Mouse (Mus musculus) stomach, embryonic 16.5 days (tissue): Measurements from ENCODE around the gene Amh. TPM values are rescaled to one million over a fixed set of nuclear protein-coding genes. Genes with fewer than 3 reads are reported as not detected.

ENCODE experiments used
- ATAC-seq: fragments of 200-750 bp; cut with Nextera tagmentation; 2 replicates; pipeline ENCODE4 v1.8.0; 2017; ENCODE audit warnings: moderate number of reproducible peaks, moderate TSS enrichment; ENCODE audit not compliant: insufficient read depth, low FRiP score
- H3K27ac ChIP-seq: fragments of 300-500 bp; sonication (generic); 2 replicates; pipeline ENCODE4 v1.5.1; 2014; ENCODE audit warnings: low read length
- H3K27me3 ChIP-seq: fragments of 300-500 bp; sonication (generic); 2 replicates; pipeline ENCODE4 v1.6.1; 2014; ENCODE audit warnings: low read length, control low read depth, mixed read lengths; ENCODE audit not compliant: control insufficient read depth, insufficient read depth
- H3K36me3 ChIP-seq: fragments of 300-500 bp; sonication (generic); 2 replicates; pipeline ENCODE4 v1.6.1; 2014; ENCODE audit warnings: low read length; ENCODE audit not compliant: control insufficient read depth, insufficient read depth
- H3K4me1 ChIP-seq: fragments of 300-500 bp; sonication (generic); 2 replicates; pipeline ENCODE4 v1.6.1; 2014; ENCODE audit warnings: low read length, control low read depth, mixed read lengths; ENCODE audit not compliant: control insufficient read depth, insufficient read depth
- H3K4me2 ChIP-seq: fragments of 300-500 bp; sonication (generic); 2 replicates; pipeline ENCODE4 v1.6.1; 2014; ENCODE audit warnings: low read depth, low read length, mixed read lengths
- H3K4me3 ChIP-seq: fragments of 300-500 bp; sonication (generic); replicated peaks from 2 replicates; pipeline ENCODE4 v1.5.1; 2014; ENCODE audit warnings: mild to moderate bottlenecking, low read length
- H3K9ac ChIP-seq: fragments of 300-500 bp; sonication (generic); 2 replicates; pipeline ENCODE4 v1.6.1; 2014; ENCODE audit warnings: low read length
- H3K9me3 ChIP-seq: fragments of 300-500 bp; sonication (generic); replicated peaks from 2 replicates; pipeline ENCODE4 v1.6.1; 2016; ENCODE audit warnings: low read length, control low read depth; ENCODE audit not compliant: control insufficient read depth
- WGBS: fragments of 180-500 bp; shearing (Covaris S2); extraction: QIAGEN DNeasy Blood & Tissue Kit; methylation state at CpG from one replicate; pipeline ENCODE4 v1.1.7; 2014; 5-methylcytosine and 5-hydroxymethylcytosine counted together
- polyA plus RNA-seq: library from polyadenylated mRNA; unstranded; fragments of >200 nt; fragmentation: Nextera tagmentation; extraction: Ambion mirVana; gene quantifications from 2 replicates; pipeline ENCODE4 v1.2.1, GENCODE M21; 2015

The Amh gene
- polyA plus RNA-seq, 1 experiment from 2014 or later: not detected

DNA sequence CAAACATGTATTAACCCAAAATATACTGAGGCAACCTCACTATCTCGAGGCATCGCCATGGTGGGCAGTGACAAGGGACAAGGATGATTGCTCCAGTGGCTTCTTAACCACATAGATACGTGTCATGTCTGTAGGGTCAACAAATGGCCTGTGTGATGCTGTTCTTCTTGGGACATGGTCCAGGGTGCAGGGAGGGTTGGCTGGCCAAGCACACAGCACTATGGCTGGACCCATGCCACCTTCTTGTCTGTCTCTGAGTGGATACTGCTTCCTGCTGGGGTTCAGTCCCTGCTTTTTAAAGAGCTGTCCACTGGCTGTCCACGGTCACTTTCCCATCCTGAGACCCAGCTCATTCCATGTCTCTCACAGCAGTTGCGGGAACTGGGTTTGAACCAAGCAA lies 27.9 kb upstream of the Amh start:
- H3K36me3 ChIP-seq: peaks cover 44% of the 10 kb centered on the region
- peaks cover 7% of the 10 kb centered on the region for H3K4me1 ChIP-seq
- H3K4me3 ChIP-seq: no peak overlapping the region
- no peaks in the 10 kb centered on the region for H3K9me3 ChIP-seq
- 90% methylated on average over 5 of the region's 5 CpGs for WGBS
- no peak for ATAC-seq
- H3K27ac ChIP-seq: no peak overlapping the region
- no peaks in the 10 kb centered on the region for H3K27me3 ChIP-seq
- H3K4me2 ChIP-seq: no peak overlapping the region
- no peak overlapping the region for H3K9ac ChIP-seq

DNA sequence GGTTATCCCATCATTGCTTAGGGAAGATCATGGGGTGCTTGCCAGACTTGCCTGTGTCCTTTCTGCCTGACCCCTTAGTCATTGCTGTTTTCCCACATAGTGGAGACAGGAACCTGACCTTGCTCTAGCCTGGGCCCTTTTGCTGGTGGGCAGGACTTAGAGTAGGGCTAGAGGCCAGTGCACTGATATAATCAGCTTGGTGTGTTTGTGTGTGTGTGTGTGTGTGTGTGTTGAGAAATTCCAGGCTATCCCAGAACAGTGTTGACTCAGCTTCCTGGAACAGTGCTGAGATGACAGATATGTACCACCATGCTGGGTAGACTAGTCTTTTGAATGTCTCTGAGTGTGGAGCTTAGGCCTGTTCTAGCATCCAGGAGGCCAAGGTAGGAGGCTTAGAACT lies 25.5 kb upstream of the Amh start:
- Histone ChIP-seq H3K9ac (no peak overlapping the region), H3K4me1 (no peaks in the 10 kb centered on the region), H3K4me2 (no peak overlapping the region), H3K9me3 (no peaks in the 10 kb centered on the region), H3K27ac (no peak overlapping the region), H3K27me3 (no peaks in the 10 kb centered on the region), H3K36me3 (peaks cover 48% of the 10 kb centered on the region), H3K4me3 (no peak overlapping the region)
- no peak for ATAC-seq

DNA sequence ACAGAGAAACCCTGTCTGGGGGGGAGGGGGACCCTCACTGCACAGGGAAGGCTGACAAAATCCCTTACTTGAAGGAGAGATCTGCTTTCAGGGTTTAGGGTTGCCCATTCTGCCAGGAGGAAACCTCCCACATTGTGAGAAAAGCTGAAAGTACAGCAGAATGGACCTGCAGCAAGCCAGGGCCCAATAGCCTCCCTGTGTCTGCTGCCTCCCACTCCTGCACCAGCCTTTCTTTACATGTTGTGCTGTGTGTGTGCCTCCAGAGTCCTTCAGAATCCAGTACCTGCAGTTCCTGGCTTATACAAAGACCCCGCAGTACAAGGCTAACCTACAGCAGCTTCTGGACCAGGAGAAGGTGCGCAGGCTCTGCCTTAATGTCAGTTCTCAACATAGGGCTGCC lies 20.7 kb upstream of the Amh start:
- no peak overlapping the region for H3K4me2 ChIP-seq
- H3K27ac ChIP-seq: no peak overlapping the region
- H3K9ac ChIP-seq: no peak overlapping the region
- ATAC-seq: no peak
- H3K27me3 ChIP-seq: no peaks in the 10 kb centered on the region
- no peaks in the 10 kb centered on the region for H3K4me1 ChIP-seq
- peaks cover 42% of the 10 kb centered on the region for H3K36me3 ChIP-seq
- 98% methylated on average over 2 of the region's 2 CpGs for WGBS
- no peak overlapping the region for H3K4me3 ChIP-seq
- H3K9me3 ChIP-seq: no peaks in the 10 kb centered on the region

DNA sequence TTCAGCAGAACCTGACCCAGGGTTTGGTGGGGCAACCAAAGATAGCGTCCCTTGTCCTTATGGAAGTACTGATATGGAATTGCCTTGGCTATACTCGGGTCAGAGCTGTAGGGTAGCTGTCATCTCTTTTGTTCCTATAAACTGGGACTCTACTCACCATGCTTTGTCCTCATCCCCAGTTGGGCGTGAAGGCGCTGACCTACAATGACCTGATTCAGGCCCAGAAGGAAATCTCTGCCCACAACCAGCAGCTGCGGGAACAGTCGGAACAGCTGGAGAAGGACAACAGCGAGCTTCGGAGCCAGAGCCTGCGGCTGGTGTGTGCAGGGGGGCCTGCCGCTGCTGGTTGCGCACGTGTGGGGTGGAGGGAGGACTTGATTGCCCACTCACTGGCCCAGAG lies 20.2 kb upstream of the Amh start:
- Histone ChIP-seq H3K27ac (no peak overlapping the region), H3K4me1 (no peaks in the 10 kb centered on the region), H3K4me3 (no peak overlapping the region), H3K4me2 (no peak overlapping the region), H3K9ac (no peak overlapping the region), H3K36me3 (peaks cover 39% of the 10 kb centered on the region), H3K9me3 (no peaks in the 10 kb centered on the region), H3K27me3 (no peaks in the 10 kb centered on the region)
- WGBS: 87% methylated on average over 12 of the region's 12 CpGs
- ATAC-seq: no peak

DNA sequence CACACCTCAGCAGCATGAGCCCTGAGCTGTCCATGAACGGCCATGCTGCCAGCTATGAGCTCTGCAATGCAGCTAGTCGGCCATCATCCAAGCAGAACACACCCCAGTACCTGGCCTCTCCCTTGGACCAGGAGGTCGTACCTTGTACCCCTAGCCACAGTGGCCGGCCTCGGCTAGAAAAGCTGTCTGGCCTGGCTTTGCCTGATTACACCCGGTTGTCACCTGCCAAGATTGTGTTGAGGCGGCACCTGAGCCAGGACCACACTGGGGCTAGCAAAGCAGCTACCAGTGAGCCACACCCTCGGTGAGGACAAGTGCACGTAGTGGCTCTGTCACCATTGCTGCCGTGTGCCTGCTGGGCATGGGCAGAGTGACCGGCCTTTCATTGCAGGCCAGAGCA lies 19.1 kb upstream of the Amh start:
- no peak overlapping the region for H3K27ac ChIP-seq
- H3K9ac ChIP-seq: no peak overlapping the region
- WGBS: 92% methylated on average over 11 of the region's 11 CpGs
- ATAC-seq: no peak
- no peaks in the 10 kb centered on the region for H3K9me3 ChIP-seq
- H3K4me1 ChIP-seq: no peaks in the 10 kb centered on the region
- H3K4me2 ChIP-seq: no peak overlapping the region
- H3K4me3 ChIP-seq: no peak overlapping the region
- no peaks in the 10 kb centered on the region for H3K27me3 ChIP-seq
- peaks cover 38% of the 10 kb centered on the region for H3K36me3 ChIP-seq

DNA sequence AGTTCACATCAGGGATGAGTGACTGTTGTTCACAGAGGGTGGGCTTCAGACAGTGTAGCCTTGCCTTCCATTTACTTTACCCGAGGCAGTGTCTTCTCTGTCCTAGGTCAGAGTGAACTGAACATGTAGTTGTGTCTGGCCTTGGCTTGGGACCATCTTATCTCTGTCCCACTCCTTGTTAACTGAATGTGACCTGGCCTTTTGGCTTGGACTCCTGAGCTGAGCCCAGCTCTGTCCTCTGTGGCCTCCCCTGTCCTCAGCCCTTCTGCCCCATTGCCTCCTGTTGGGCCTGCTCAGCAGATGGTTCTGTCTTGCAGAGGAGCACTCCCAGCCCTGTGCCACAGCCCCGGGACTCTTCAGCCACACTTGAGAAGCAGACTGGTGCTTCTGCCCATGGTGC lies 17.5 kb upstream of the Amh start:
- H3K36me3 ChIP-seq: peaks cover 42% of the 10 kb centered on the region
- H3K4me3 ChIP-seq: no peak overlapping the region
- no peaks in the 10 kb centered on the region for H3K27me3 ChIP-seq
- H3K9me3 ChIP-seq: no peaks in the 10 kb centered on the region
- H3K4me2 ChIP-seq: no peak overlapping the region
- 77% methylated on average over 2 of the region's 2 CpGs for WGBS
- ATAC-seq: no peak
- H3K27ac ChIP-seq: no peak overlapping the region
- no peak overlapping the region for H3K9ac ChIP-seq
- peaks cover 6% of the 10 kb centered on the region; the same call in 1 of the 2 replicates for H3K4me1 ChIP-seq

DNA sequence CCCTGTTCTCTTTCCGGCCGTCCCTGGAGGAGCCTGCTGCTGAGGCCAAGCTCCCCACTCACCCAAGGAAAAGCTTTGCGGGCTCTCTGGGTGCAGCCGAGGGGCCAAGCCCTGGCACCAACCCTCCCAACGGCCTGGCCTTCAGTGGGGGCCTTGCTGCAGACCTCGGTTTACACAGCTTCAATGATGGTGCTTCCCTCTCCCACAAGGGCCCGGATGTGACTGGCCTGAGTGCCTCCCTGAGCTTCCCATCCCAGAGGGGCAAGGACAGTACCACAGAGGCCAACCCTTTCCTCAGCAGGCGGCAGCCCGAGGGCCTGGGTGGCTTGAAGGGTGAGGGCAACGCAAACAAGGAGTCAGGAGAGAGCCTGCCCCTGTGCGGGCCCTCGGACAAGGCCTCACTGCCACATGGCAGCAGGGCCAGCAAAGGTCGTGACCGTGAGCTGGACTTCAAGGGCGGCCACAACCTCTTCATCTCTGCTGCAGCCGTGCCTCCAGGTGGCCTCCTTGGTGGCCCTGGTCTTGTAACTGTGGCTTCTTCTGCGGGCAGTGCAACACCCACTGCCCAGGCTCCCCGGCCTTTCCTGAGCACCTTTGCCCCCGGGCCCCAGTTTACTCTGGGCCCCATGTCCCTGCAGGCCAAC lies 14.2 kb upstream of the Amh start:
- ATAC-seq: no peak; the same call in 1 of the 2 replicates

DNA sequence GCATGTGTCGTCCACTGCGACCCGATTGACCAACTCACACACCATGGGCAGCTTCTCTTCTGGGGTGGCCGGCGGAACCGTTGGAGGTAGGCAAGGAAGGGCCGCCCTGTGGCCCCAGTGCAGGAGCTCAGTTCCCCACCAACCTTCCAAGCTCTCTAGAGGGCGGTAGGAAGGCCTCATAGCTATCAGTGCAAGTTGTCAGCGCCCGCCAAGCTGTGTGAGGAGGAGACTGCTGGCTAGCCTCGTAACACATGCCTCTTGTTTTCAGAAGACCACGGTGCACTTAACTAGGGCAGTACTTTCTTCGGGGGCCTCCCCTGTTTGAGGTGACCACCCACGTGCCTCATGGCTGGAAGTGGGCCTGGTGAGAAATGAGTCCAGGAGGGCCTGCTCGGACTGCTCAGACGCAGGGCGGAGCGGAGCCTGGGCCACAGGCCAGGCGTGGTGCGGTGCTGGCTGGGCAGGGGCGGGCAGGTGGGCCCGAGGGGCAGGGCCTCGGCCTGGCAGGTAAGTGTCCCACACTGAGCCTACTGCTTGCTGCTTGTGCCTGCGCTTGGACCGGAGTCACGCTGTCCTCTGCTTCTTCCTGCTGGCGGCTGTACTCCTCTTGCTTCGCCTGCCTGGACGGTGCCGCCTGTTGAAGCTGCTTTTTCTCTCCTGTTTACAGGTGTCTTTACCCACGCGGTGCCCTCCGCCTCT lies 13.4 kb upstream of the Amh start:
- Histone ChIP-seq H3K4me1 (peaks cover 8% of the 10 kb centered on the region; the same call in 1 of the 2 replicates), H3K9me3 (no peaks in the 10 kb centered on the region), H3K4me3 (no peak overlapping the region), H3K36me3 (peaks cover 34% of the 10 kb centered on the region), H3K27ac (no peak overlapping the region), H3K9ac (0 out of 2 replicates have a peak overlapping the region, but pooled peaks have one; percentile 19), H3K4me2 (no peak overlapping the region), H3K27me3 (no peaks in the 10 kb centered on the region)
- 74% methylated on average over 33 of the region's 33 CpGs for WGBS
- peak; percentile 12; the same call in 1 of the 2 replicates for ATAC-seq

More for the DNA sequence above, 14.2 kb upstream of the Amh start:
- Histone ChIP-seq H3K4me3 (no peak overlapping the region), H3K9me3 (no peaks in the 10 kb centered on the region), H3K36me3 (peaks cover 41% of the 10 kb centered on the region), H3K4me2 (no peak overlapping the region), H3K4me1 (peaks cover 6% of the 10 kb centered on the region; the same call in 1 of the 2 replicates), H3K27ac (no peak overlapping the region), H3K9ac (no peak overlapping the region), H3K27me3 (no peaks in the 10 kb centered on the region)
- 86% methylated on average over 19 of the region's 19 CpGs for WGBS

DNA sequence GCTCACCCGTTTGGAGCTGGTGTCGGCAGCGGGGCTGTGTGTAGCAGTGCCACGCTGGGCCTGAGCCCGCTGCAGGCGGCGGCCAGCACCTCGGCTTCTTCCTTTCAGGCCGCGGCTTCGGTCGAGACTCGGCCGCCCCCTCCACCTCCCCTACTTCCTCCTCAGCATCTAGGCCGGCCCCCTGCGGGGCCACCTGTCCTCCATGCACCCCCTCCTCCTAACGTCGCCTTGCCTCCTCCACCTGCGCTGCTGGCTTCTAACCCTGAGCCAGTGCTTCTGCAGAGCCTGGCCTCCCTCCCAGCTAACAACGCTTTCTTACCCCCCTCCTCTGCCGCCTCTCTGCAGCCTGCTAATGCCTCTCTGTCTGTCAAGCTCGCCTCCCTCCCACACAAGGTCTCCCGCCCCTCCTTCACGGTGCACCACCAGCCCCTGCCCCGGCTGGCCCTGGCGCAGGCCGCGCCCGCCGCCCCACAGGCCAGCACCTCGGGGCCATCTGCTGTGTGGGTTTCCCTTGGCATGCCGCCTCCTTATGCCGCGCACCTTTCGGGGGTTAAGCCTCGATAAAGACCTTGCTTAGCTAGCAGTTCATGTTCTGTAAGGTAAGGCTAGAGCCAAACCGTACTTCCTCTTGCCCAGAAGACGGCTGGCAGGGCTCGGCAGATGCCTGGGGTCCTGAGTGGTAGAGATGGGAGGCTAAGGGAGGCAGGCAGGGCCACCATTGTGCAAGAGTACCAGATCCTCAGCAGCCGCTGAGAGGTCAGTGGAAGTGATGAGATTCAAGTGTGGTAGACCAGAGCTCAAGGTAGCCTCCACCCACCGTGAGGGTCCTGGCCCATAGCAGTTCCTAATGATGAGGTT lies 12.6 kb upstream of the Amh start:
- Histone ChIP-seq H3K4me2 (no peak overlapping the region), H3K9me3 (no peaks in the 10 kb centered on the region), H3K4me1 (peaks cover 14% of the 10 kb centered on the region; the same call in 1 of the 2 replicates), H3K27ac (no peak overlapping the region), H3K4me3 (no peak overlapping the region), H3K36me3 (peaks cover 29% of the 10 kb centered on the region), H3K27me3 (no peaks in the 10 kb centered on the region), H3K9ac (0 out of 2 replicates have a peak overlapping the region, but pooled peaks have one; percentile 19)
- 63% methylated on average over 41 of the region's 41 CpGs for WGBS
- no peak for ATAC-seq
